Mouse (Mus musculus) CH12.LX (cell line): Measurements from ENCODE around the gene Fam69b. TPM values are rescaled to one million over a fixed set of nuclear protein-coding genes. Genes with fewer than 3 reads are reported as not detected.

Source experiments
- DNase-seq: peaks from one replicate; pipeline ENCODE4 v3.0.0-alpha.2; 2013; ENCODE audit errors: extremely low read depth
- H3K27ac ChIP-seq: 2 replicates; pipeline ENCODE4 v1.5.1; 2012; ENCODE audit warnings: low read depth, mild to moderate bottlenecking, control low read depth, moderate library complexity; ENCODE audit not compliant: insufficient read depth
- H3K27me3 ChIP-seq: replicated peaks from 2 replicates; pipeline ENCODE3; 2012; ENCODE audit warnings: inconsistent platforms
- H3K36me3 ChIP-seq, 2 experiments: replicated peaks in 1 of 2; 2 replicates each; pipeline versions ENCODE3 to v1.6.1; 2012; ENCODE audit warnings: inconsistent platforms in 1 of 2, low read length in 1 of 2, mild to moderate bottlenecking in 1 of 2, mixed read lengths in 1 of 2, moderate library complexity in 1 of 2; ENCODE audit not compliant: control insufficient read depth in 1 of 2, insufficient read depth in 1 of 2
- H3K4me1 ChIP-seq, 2 experiments: 2 replicates each; pipeline ENCODE4 v1.6.1; 2012; ENCODE audit warnings: inconsistent platforms in 1 of 2, moderate library complexity in 1 of 2; ENCODE audit not compliant: insufficient read depth in 2 of 2, control insufficient read depth in 1 of 2
- H3K4me2 ChIP-seq: 2 replicates; pipeline ENCODE4 v1.6.1; 2012; ENCODE audit warnings: low read depth, mild to moderate bottlenecking, control low read depth; ENCODE audit not compliant: poor library complexity, insufficient read depth, severe bottlenecking
- H3K4me3 ChIP-seq, 3 experiments: fragments of 150-350 bp in 1 of 3; sonication (generic) in 1 of 3; replicated peaks in 1 of 3; 2 replicates each; pipeline versions ENCODE3 to v1.5.1; 2011 to 2012; ENCODE audit warnings: low read depth in 2 of 3, low read length in 2 of 3, mild to moderate bottlenecking in 2 of 3, moderate library complexity in 2 of 3, control low read depth in 1 of 3, improper control_type of control experiment in 1 of 3, inconsistent platforms in 1 of 3, mixed read lengths in 1 of 3; ENCODE audit not compliant: poor library complexity in 1 of 3
- H3K79me2 ChIP-seq: replicated peaks from 2 replicates; pipeline ENCODE4 v1.6.1; 2012; ENCODE audit warnings: mild to moderate bottlenecking, moderate library complexity; ENCODE audit not compliant: control insufficient read depth, poor library complexity, insufficient read depth, severe bottlenecking; ENCODE audit errors: extremely low read depth
- H3K9ac ChIP-seq: 2 replicates; pipeline ENCODE4 v1.6.1; 2012; ENCODE audit warnings: low read depth, mild to moderate bottlenecking, control low read depth, moderate library complexity; ENCODE audit not compliant: insufficient read depth
- H3K9me3 ChIP-seq: replicated peaks from 2 replicates; pipeline ENCODE3; 2012; ENCODE audit warnings: low read length, inconsistent platforms, mixed read lengths
- BHLHE40 ChIP-seq: IDR thresholded peaks from 2 replicates; pipeline ENCODE4 v1.6.1; 2011; ENCODE audit warnings: mild to moderate bottlenecking, low read depth, low read length, improper control_type of control experiment
- CHD2 ChIP-seq: IDR thresholded peaks from 2 replicates; pipeline ENCODE4 v1.6.1; 2011; ENCODE audit warnings: low read length, improper control_type of control experiment
- E2F4 ChIP-seq: IDR thresholded peaks from 2 replicates; pipeline ENCODE4 v1.6.1; 2011; ENCODE audit warnings: low read depth, low read length, improper control_type of control experiment; ENCODE audit not compliant: insufficient replicate concordance
- GABPA ChIP-seq: IDR thresholded peaks from 2 replicates; pipeline ENCODE4 v1.6.1; 2012; ENCODE audit warnings: low read depth, low read length, improper control_type of control experiment, inconsistent platforms; ENCODE audit not compliant: insufficient replicate concordance
- HCFC1 ChIP-seq: IDR thresholded peaks from 2 replicates; pipeline ENCODE4 v1.6.1; 2012; ENCODE audit warnings: low read depth, mild to moderate bottlenecking, inconsistent platforms, low read length, improper control_type of control experiment
- JUN ChIP-seq: IDR thresholded peaks from 2 replicates; pipeline ENCODE4 v1.6.1; 2011; ENCODE audit warnings: low read depth, mild to moderate bottlenecking, low read length, improper control_type of control experiment, moderate library complexity; ENCODE audit not compliant: insufficient read depth
- MAX ChIP-seq: IDR thresholded peaks from 2 replicates; pipeline ENCODE4 v1.6.1; 2011; ENCODE audit warnings: low read length, improper control_type of control experiment
- MXI1 ChIP-seq: IDR thresholded peaks from 2 replicates; pipeline ENCODE4 v1.6.1; 2011; ENCODE audit warnings: mild to moderate bottlenecking, low read depth, low read length, improper control_type of control experiment
- NELFE ChIP-seq: IDR thresholded peaks from 2 replicates; pipeline ENCODE4 v1.6.1; 2011; ENCODE audit warnings: low read depth, low read length, improper control_type of control experiment
- POLR2AphosphoS2 ChIP-seq: IDR thresholded peaks from 2 replicates; pipeline ENCODE4 v1.6.1; 2011; ENCODE audit warnings: low read depth, low read length, improper control_type of control experiment
- RAD21 ChIP-seq: IDR thresholded peaks from 2 replicates; pipeline ENCODE4 v1.6.1; 2011; ENCODE audit warnings: low read depth, mild to moderate bottlenecking, low read length, improper control_type of control experiment, moderate library complexity
- RCOR1 ChIP-seq: conservative IDR thresholded peaks from 2 replicates; pipeline ENCODE4 v1.6.1; 2012; ENCODE audit warnings: low read depth, mild to moderate bottlenecking, inconsistent platforms, low read length, improper control_type of control experiment
- SIN3A ChIP-seq: IDR thresholded peaks from 2 replicates; pipeline ENCODE4 v1.6.1; 2012; ENCODE audit warnings: low read length, improper control_type of control experiment, inconsistent platforms
- SMC3 ChIP-seq: IDR thresholded peaks from 2 replicates; pipeline ENCODE4 v1.6.1; 2011; ENCODE audit warnings: low read depth, low read length, improper control_type of control experiment
- TBP ChIP-seq: conservative IDR thresholded peaks from 2 replicates; pipeline ENCODE4 v1.6.1; 2011; ENCODE audit warnings: low read depth, low read length, improper control_type of control experiment
- TCF12 ChIP-seq: IDR thresholded peaks from 2 replicates; pipeline ENCODE4 v1.6.1; 2014; ENCODE audit warnings: low read depth, mild to moderate bottlenecking, inconsistent platforms, low read length, improper control_type of control experiment
- USF2 ChIP-seq: conservative IDR thresholded peaks from 2 replicates; pipeline ENCODE4 v1.6.1; 2011; ENCODE audit warnings: low read depth, low read length, improper control_type of control experiment
- ZC3H11A ChIP-seq: IDR thresholded peaks from 2 replicates; pipeline ENCODE4 v1.6.1; 2012; ENCODE audit warnings: low read depth, mild to moderate bottlenecking, inconsistent platforms, low read length, improper control_type of control experiment
- ZMIZ1 ChIP-seq: IDR thresholded peaks from 2 replicates; pipeline ENCODE4 v1.6.1; 2012; ENCODE audit warnings: low read depth, mild to moderate bottlenecking, inconsistent platforms, low read length, improper control_type of control experiment
- ZNF384 ChIP-seq: IDR thresholded peaks from 2 replicates; pipeline ENCODE4 v1.6.1; 2012; ENCODE audit warnings: low read depth, low read length, improper control_type of control experiment, inconsistent platforms
- dilution Hi-C: fragments of 300-500 bp; cut with MboI; formaldehyde crosslinking; loops from 2 replicates; pipeline ENCODE4 v1.14.3; 2020; ENCODE audit warnings: low sequenced_read_pairs; ENCODE audit not compliant: extremely low pct_unique_long_range_greater_than_20kb, extremely low pct_ligation_motif_present
- in situ Hi-C: fragments of 300-500 bp; cut with MboI; formaldehyde crosslinking; loops from 3 replicates; pipeline ENCODE4 v1.14.3; 2019; ENCODE audit warnings: low sequenced_read_pairs, low pct_ligation_motif_present, low pct_unique_long_range_greater_than_20kb, mixed read lengths
- polyA plus RNA-seq: library from polyadenylated mRNA; unstranded; fragments of >175 nt; gene quantifications from 2 replicates; pipeline ENCODE4 v1.2.1, GENCODE M21; 2012; ENCODE audit warnings: low read depth; ENCODE audit not compliant: insufficient read length
- total RNA-seq, 2 experiments: library from RNA; depleted of rRNA; stranded (reverse); fragments of 300-350 nt in 1 of 2; fragments of >200 nt in 1 of 2; gene quantifications; 2 replicates each; pipeline ENCODE4 v1.2.3; 2012 to 2014

Gene Fam69b
- total and polyA plus RNA-seq, 3 experiments = 0.16 to 1.2 TPM; not detected in 1

DNA sequence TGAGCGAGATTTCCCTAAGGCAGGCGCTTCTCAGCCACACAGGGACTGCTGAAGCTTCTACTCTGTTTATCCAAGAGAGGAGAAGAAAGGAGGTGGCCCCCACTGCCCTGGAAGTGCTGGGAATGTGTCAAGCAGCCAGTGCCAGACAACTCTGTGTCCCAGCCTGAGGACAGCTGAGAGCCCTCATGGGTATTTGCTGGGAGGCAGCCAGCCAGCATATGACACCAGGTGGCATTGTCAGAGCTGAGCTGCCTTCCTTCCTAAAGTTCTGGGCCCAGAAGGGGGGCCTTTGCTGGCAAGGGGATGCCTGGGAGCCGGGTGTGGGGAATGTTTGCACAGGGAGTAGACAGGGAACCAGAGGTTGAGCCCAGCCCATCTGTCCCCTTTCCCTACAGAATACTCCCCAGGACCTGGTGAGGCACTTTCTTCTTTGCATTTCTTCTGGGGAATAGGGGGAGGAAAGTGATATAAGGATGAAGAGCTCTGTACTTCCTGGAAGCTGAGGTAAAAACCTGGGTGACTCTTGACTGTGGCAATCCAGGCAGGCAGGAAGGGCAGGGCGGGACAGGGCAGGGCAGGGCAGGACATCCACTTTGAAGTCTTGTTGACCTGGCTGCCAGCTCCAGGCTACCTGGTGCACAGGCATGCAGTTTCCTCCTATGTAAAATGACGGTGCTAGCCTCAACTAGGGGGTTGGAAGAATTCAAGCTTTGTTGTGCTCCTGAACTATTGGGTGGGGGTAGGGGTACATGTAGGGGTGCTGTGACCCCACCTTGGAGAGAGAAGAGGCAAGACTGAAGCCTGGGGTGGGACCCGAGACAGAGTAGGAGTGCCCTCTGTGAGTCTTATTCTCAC is 21.0 kb upstream of the Fam69b start:
- no peak for DNase-seq
- dilution Hi-C loops (no loop called here), in situ Hi-C loops (no loop called here)
- Histone ChIP-seq H3K4me1 (peaks cover 13 to 38% of the 10 kb centered on the region in 2 experiments), H3K4me3 (no peak overlapping the region), H3K4me2 (no peak overlapping the region), H3K36me3 (no peaks in the 10 kb centered on the region), H3K27me3 (peaks cover 85% of the 10 kb centered on the region), H3K9me3 (no peaks in the 10 kb centered on the region), H3K79me2 (no peaks in the 10 kb centered on the region), H3K9ac (no peak overlapping the region), H3K27ac (no peak overlapping the region)
- TF ChIP-seq RAD21 (no peak), ZC3H11A (no peak), TCF12 (no peak), HCFC1 (no peak), USF2 (no peak), GABPA (no peak), SIN3A (no peak), TBP (no peak), BHLHE40 (no peak), MAX (no peak), MXI1 (no peak), ZMIZ1 (no peak), ZNF384 (no peak), SMC3 (no peak), CHD2 (no peak), E2F4 (no peak), POLR2AphosphoS2 (no peak), NELFE (no peak), RCOR1 (no peak)

DNA sequence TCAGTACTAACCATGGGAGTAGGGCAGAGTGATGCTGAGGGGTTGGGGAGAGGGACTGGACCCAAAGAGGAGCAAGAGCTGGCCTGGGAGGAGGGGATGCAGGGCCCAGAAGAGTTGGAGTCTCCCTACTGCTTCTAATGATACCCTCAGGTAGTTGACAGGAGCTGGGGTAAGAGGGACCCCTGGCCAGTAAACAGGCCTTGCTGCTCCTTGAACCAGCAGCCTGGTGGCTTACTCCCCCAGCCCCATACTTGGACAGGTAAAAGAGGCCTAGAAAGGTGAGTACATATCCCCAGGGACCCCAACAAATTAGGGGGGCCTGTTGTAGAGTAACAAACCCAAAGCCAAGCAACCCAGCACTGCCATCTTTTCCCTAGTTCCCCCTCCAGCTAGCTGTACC is 19.5 kb upstream of the Fam69b start:
- no peak for TF ChIP-seq ZC3H11A
- no peak for TF ChIP-seq JUN
- dilution Hi-C loops = no loop called here
- H3K36me3 ChIP-seq = no peaks in the 10 kb centered on the region
- H3K27ac ChIP-seq = no peak overlapping the region
- in situ Hi-C loops = no loop called here
- H3K27me3 ChIP-seq = peaks cover 82% of the 10 kb centered on the region
- no peak overlapping the region for H3K4me2 ChIP-seq
- DNase-seq = no peak
- H3K4me3 ChIP-seq = no peak overlapping the region
- no peaks in the 10 kb centered on the region for H3K9me3 ChIP-seq
- peaks cover 10 to 30% of the 10 kb centered on the region in 2 experiments; a peak in 3 of 4 replicates for H3K4me1 ChIP-seq
- H3K9ac ChIP-seq = no peak overlapping the region
- no peaks in the 10 kb centered on the region for H3K79me2 ChIP-seq
